Mouse (Mus musculus): ENCODE data around the gene Tmem53.

- no peak for TF ChIP-seq CTCF (IDR thresholded peaks at IDR 0.05; ENCODE audit: control insufficient read depth, insufficient read depth, insufficient replicate concordance, low read depth, low read length)
- TF ChIP-seq POLR2A (IDR thresholded peaks at IDR 0.05; ENCODE audit: control insufficient read depth, low read depth, low read length): no peak
Measured at GRCm38 (mm10) chr4:117231208-117231607, 20.5 kb upstream of the Tmem53 start.
